Mouse (Mus musculus) MEL (cell line): ENCODE data around the gene Isx.

Experiments used
- CTCF ChIP-seq, 3 experiments: IDR thresholded peaks in 2 of 3; conservative IDR thresholded peaks in 1 of 3; 2 replicates each; pipeline ENCODE4 v1.5.1; 2011 to 2012; ENCODE audit warnings: low read length in 3 of 3, low read depth in 2 of 3, mild to moderate bottlenecking in 2 of 3, improper control_type of control experiment in 1 of 3, inconsistent platforms in 1 of 3, mixed read lengths in 1 of 3, moderate library complexity in 1 of 3; ENCODE audit not compliant: control insufficient read depth in 1 of 3, insufficient read depth in 1 of 3, poor library complexity in 1 of 3, severe bottlenecking in 1 of 3
- ELF1 ChIP-seq: IDR thresholded peaks from 2 replicates; pipeline ENCODE4 v1.6.1; 2014; ENCODE audit warnings: low read depth, mild to moderate bottlenecking, inconsistent platforms, low read length, improper control_type of control experiment, moderate library complexity
- EP300 ChIP-seq, 2 experiments: IDR thresholded peaks; 2 replicates each; pipeline ENCODE4 v1.6.1; 2011; ENCODE audit warnings: improper control_type of control experiment in 2 of 2, low read length in 2 of 2, low read depth in 1 of 2, mild to moderate bottlenecking in 1 of 2
- GATA1 ChIP-seq: IDR thresholded peaks from 2 replicates; pipeline ENCODE4 v1.6.1; 2011; ENCODE audit warnings: low read depth, low read length, improper control_type of control experiment
- HCFC1 ChIP-seq: IDR thresholded peaks from 2 replicates; pipeline ENCODE4 v1.6.1; 2012; ENCODE audit warnings: low read depth, mild to moderate bottlenecking, inconsistent platforms, low read length, improper control_type of control experiment, moderate library complexity
- MXI1 ChIP-seq: IDR thresholded peaks from 2 replicates; pipeline ENCODE4 v1.6.1; 2011; ENCODE audit warnings: mild to moderate bottlenecking, low read depth, low read length, improper control_type of control experiment
- POLR2A ChIP-seq, 2 experiments: IDR thresholded peaks; 2 replicates each; pipeline ENCODE4 v1.6.1; 2011 to 2012; ENCODE audit warnings: low read length in 2 of 2, mild to moderate bottlenecking in 2 of 2, control low read depth in 1 of 2, improper control_type of control experiment in 1 of 2, low read depth in 1 of 2, moderate library complexity in 1 of 2; ENCODE audit not compliant: control insufficient read depth in 1 of 2, insufficient read depth in 1 of 2, poor library complexity in 1 of 2
- TBP ChIP-seq: IDR thresholded peaks from 2 replicates; pipeline ENCODE4 v1.8.0; 2011; ENCODE audit warnings: low read depth, low read length, improper control_type of control experiment
- TCF12 ChIP-seq: IDR thresholded peaks from 2 replicates; pipeline ENCODE4 v1.6.1; 2014; ENCODE audit warnings: low read depth, mild to moderate bottlenecking, inconsistent platforms, low read length, improper control_type of control experiment, moderate library complexity
- USF1 ChIP-seq: IDR thresholded peaks from 2 replicates; pipeline ENCODE4 v1.6.1; 2014; ENCODE audit warnings: low read depth, mild to moderate bottlenecking, inconsistent platforms, low read length, improper control_type of control experiment, moderate library complexity
- USF2 ChIP-seq, 2 experiments: IDR thresholded peaks; 2 replicates each; pipeline ENCODE4 v1.6.1; 2011 to 2012; ENCODE audit warnings: improper control_type of control experiment in 2 of 2, low read length in 2 of 2, borderline replicate concordance in 1 of 2, inconsistent platforms in 1 of 2, low read depth in 1 of 2, mild to moderate bottlenecking in 1 of 2; ENCODE audit not compliant: insufficient read depth in 1 of 2
- ZC3H11A ChIP-seq: IDR thresholded peaks from 2 replicates; pipeline ENCODE4 v1.6.1; 2012; ENCODE audit warnings: low read depth, mild to moderate bottlenecking, inconsistent platforms, low read length, improper control_type of control experiment
- ZMIZ1 ChIP-seq: IDR thresholded peaks from 2 replicates; pipeline ENCODE4 v1.6.1; 2012; ENCODE audit warnings: low read depth, mild to moderate bottlenecking, inconsistent platforms, low read length, improper control_type of control experiment, moderate library complexity

DNA sequence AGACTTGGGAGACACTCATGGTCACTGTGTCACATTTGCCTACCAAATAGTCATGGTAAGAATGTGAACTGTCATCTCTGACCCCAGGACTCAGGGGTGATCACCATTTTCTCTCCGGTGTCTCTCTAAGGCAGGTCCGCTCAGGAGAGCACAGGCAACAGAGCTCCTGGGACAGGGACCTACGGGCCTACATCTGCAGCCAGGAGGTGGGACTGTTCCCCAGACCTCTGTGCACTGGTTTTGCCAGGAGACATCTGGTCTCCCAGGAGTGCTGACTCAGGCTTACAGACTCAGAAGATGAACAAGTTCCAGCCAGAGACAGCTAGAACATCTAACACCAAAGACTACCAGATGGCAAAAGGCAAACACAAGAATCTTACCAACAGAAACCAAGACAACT is 69.1 kb downstream of the Isx start:
- TF ChIP-seq MXI1: no peak
- TF ChIP-seq HCFC1: no peak
- TF ChIP-seq ELF1: no peak
- no peak for TF ChIP-seq USF1
- TF ChIP-seq ZMIZ1: no peak
- no peak for TF ChIP-seq GATA1
- TF ChIP-seq CTCF (IDR thresholded peaks at IDR 0.05 in 2 of 3, conservative IDR thresholded peaks at IDR 0.05 in 1 of 3; ENCODE audit: control insufficient read depth in 1 of 3, insufficient read depth in 1 of 3, low read depth in 2 of 3, low read length in 3 of 3, poor library complexity in 1 of 3, severe bottlenecking in 1 of 3): no peak
- TF ChIP-seq USF2 (IDR thresholded peaks at IDR 0.05; ENCODE audit: borderline replicate concordance in 1 of 2, insufficient read depth in 1 of 2, low read depth in 1 of 2, low read length in 2 of 2): no peak
- no peak for TF ChIP-seq POLR2A (IDR thresholded peaks at IDR 0.05; ENCODE audit: control insufficient read depth in 1 of 2, insufficient read depth in 1 of 2, low read depth in 1 of 2, low read length in 2 of 2, poor library complexity in 1 of 2)
- TF ChIP-seq EP300 (IDR thresholded peaks at IDR 0.05; ENCODE audit: low read depth in 1 of 2, low read length in 2 of 2): no peak
- no peak for TF ChIP-seq ZC3H11A
- TF ChIP-seq TBP: no peak
- TF ChIP-seq TCF12: no peak
